Mouse (Mus musculus) cortical plate, adult 2 months (tissue): ENCODE data around the gene Pla2g7. TPM values are rescaled to one million over a fixed set of nuclear protein-coding genes. Genes with fewer than 3 reads are reported as not detected.
"Not testable (repeated sequence)": the region's sequence is repeated elsewhere in the genome, so short reads cannot be mapped to it uniquely, and the experiment has no call there.

Source experiments
- H3K27ac ChIP-seq: fragments of 200-500 bp; 2 replicates; pipeline ENCODE4 v1.5.1; 2012; ENCODE audit warnings: low read length, control low read depth, inconsistent platforms; ENCODE audit not compliant: insufficient read depth
- H3K4me1 ChIP-seq: fragments of 200-500 bp; 2 replicates; pipeline ENCODE4 v1.6.1; 2011; ENCODE audit warnings: low read length; ENCODE audit not compliant: control insufficient read depth, insufficient read depth
- H3K4me3 ChIP-seq: fragments of 200-500 bp; 2 replicates; pipeline ENCODE4 v1.5.1; 2011; ENCODE audit warnings: mild to moderate bottlenecking, low read length, control low read depth; ENCODE audit not compliant: insufficient read depth
- CTCF ChIP-seq: fragments of 200-500 bp; IDR thresholded peaks from 2 replicates; pipeline ENCODE4 v1.5.1; 2011; ENCODE audit warnings: mild to moderate bottlenecking, control low read depth, low read length; ENCODE audit not compliant: insufficient read depth; ENCODE audit errors: extremely low read depth
- POLR2A ChIP-seq: fragments of 200-500 bp; IDR thresholded peaks from 2 replicates; pipeline ENCODE4 v1.6.1; 2011; ENCODE audit warnings: mild to moderate bottlenecking, low read length, control low read depth; ENCODE audit not compliant: insufficient read depth; ENCODE audit errors: extremely low read depth
- polyA plus RNA-seq: library from polyadenylated mRNA; depleted of rRNA; stranded (reverse); fragments of >200 nt; gene quantifications from 2 replicates; pipeline ENCODE4 v1.2.3, GENCODE M21; 2012; rRNA removed

The Pla2g7 gene
- polyA plus RNA-seq = 137 and 139 TPM in 2 replicates

DNA sequence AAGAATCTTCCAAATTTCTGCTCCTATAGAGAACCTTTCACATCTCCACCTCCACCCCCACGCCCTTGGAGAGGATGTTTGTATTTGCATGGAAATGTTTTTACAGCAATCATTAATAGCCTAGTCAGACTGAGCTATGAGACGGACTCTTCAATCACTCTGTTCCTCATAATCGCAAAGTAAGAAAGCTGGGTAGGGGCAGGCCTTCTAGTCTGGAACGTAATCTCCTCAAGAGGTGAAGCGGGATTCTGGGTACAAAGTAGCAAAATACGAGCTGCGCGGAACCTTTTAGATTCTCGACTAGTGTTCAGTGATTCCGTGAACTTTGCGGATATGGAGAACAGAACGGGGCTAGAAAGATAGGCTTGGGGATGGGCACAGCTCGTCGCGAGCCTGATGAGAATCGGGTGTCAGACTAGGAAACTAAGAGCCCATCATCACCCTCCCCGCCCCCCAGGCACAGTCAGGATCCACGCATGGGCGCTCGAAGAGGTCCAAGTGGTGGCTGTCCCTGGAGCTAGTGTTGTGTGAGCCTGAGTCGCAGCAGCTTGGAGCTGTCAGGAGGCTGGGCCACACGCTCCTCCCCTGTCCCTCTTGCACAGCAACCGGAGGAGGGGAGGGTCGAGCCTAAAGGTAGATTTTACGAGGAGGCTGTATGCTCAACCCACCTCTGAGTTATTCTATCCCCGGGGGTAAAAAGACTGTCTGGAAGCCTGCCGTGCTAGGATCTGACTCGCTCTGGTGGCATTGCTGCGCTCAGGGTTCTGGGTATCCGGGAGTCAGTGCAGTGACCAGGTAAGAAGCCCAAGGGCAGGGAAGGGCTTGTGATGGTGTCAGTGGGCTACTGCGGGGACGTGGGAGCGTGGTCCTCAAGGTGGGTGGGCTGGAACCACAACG, at the start of gene Pla2g7:
Pla2g7 (plus strand) TSS at position 107 of the 897 bp plus-strand sequence.
- Histone ChIP-seq H3K27ac (peak within 1 kb of the TSS; percentile 24; the same call in 1 of the 2 replicates), H3K4me3 (peak within 1 kb of the TSS; percentile 48), H3K4me1 (peaks cover 2% of the 10 kb centered on the region; the same call in 1 of the 2 replicates)
- TF ChIP-seq POLR2A = peak; percentile 64; the same call in 1 of the 2 replicates
- no peak for TF ChIP-seq CTCF

DNA sequence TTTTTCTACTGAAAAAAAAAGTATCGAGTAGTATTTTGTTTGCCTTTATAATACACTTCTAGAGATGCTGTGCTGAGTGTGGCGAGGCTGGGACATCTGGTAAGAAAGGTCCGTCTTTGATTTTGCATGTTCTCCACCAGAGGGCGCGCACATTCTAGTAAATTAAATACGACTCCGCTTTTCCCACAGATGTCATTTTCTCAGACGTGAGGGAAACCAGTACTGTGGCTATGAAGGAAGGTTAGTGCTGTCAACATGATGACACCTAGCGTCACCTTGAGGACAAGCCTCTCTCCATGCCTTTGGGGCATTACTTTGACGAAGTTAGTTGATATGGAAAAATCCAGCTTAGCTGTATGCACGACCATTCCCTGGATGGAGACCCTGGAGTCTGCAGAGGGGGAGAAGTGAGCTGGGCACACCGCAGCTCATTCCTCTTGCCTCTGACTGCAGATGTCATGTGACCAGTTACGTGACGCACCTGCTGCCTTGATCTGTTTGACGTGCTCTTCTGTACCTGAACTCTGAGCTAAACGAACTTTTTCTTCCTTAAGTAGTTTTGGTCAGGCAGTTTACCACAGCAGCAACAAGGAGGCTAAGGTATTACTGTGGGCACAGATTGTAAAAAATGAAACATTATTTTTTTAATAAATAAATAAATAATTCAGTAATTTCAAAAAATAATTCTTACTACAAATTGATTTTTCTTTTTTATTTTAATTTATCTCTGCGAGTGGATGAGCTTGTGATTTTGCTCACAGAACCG, 49.1 kb upstream of the Pla2g7 start:
- Histone ChIP-seq H3K4me3 (no peak overlapping the region), H3K27ac (no peak overlapping the region), H3K4me1 (no peaks in the 10 kb centered on the region)
- TF ChIP-seq POLR2A (no peak), CTCF (peak; percentile 68)

DNA sequence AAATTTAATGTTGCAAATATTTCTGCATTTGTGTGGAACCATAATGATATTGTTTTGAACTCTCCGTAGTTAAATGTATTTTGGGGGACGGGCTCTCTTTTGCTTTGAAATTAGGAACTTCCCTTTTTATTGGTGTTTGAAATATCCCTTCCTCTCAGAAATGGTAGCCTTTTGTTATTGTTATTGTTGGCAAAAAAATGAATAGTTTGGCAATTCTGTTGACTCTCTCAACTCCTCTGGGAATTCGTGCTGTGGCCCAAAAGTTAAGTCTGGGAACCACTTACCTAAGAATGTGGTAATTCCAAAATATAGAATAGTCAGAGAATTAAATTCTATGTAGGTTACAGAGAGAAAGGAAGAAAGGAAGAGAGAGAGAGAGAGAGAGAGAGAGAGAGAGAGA, 47.7 kb upstream of the Pla2g7 start:
- H3K4me1 ChIP-seq = no peaks in the 10 kb centered on the region
- H3K4me3 ChIP-seq = no peak overlapping the region
- H3K27ac ChIP-seq = no peak overlapping the region
- TF ChIP-seq POLR2A (no peak), CTCF (no peak)

DNA sequence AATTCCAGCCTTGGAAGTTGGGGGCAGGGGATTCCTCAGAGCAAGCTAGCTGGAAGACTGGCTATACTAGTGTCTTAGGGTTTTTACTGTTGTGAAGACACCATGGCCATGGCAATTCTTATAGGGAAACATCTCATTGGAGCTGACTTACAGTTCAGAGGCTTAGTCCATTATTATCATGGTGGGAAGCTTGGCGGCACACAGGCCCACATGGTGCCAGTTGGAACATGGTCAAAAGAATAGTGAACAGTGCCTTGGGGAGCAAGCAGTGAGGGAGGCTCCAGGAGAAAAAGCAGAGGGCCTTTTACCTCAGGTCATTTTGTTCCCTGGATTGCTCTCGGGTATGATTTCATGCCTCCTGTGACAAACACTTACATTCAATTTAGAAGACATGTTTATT, 37.4 kb upstream of the Pla2g7 start:
- Histone ChIP-seq H3K4me1 (no peaks in the 10 kb centered on the region), H3K4me3 (no peak overlapping the region), H3K27ac (no peak overlapping the region)
- no peak for TF ChIP-seq CTCF
- TF ChIP-seq POLR2A = no peak

DNA sequence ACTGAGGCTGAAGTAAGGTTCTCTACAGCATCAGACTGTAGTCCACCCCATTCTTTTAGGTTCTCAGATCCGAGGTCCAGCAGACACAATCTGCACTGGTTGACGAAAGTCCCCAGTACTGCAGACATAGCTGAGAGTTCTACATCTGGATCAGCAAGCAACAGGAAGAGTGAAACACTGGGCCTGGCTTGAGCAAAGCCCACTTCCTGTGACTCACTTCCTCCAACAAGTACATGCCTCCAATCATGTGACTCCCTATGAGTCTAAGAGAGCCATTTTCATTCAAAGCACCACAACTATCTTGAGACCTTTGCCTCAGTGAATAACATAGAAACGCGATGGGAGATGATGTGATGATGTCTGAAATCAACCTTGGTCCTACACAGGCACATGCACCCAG, 36.7 kb upstream of the Pla2g7 start:
- TF ChIP-seq POLR2A (no peak), CTCF (no peak)
- Histone ChIP-seq H3K27ac (no peak overlapping the region), H3K4me1 (no peaks in the 10 kb centered on the region), H3K4me3 (no peak overlapping the region)

DNA sequence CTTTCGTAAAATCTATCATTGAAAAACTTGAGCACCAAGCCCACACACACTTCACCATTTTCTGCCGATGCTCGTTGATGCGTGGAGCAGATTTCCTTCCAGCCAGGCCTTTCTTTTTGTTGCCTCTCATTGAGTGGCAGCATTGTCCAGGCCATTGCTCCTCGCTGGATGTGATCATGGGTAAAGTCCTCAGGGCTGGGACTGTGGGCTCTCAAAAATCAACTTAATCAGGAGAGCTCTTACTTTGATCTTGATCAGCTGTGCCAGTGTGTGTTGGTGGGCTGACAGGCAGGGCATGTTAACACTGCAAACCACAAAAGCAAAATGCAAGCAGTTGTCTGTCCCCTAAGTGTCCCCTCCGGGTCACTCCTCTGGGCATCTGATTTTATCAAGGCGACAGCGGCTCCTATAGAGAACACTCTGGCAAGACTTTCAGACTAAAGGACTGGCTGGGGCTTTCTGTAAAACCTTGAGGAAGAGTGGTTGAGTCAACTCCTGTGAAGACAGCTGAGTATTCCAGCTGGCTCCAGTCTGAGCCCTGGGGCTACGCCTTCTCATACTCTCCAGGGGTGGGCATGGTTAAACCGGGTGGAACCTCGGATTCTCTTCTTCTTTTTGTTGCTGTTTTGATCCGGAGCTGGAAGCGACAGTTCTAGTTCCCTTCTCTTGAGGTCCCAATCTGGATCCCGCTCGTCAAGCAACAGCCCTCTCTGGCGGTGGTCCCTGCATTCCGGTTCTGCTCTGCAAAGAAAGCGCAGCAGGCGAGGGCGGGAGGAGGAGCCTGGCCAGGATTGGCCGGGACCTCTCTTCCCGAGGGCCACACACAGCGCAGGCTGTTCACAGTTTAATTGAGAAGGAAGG, 33.3 kb upstream of the Pla2g7 start:
- Histone ChIP-seq H3K27ac (no peak overlapping the region), H3K4me3 (no peak overlapping the region), H3K4me1 (no peaks in the 10 kb centered on the region)
- TF ChIP-seq CTCF = no peak
- no peak for TF ChIP-seq POLR2A

DNA sequence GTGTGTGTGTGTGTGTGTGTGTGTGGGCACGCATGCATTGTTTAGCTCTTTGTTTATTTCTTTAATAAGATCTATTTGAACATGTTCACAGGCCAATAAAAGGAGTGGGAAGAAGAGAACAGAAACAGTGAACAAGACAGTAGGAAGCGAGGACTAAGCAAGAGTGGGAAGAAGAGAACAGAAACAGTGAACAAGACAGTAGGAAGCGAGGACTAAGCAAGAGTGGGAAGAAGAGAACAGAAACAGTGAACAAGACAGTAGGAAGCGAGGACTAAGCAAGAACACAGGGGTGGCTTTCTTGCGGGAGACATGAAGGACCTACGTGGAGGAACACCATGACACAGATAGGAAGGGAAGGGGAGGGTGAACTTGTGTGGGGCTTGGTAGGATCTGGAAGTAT, 31.1 kb upstream of the Pla2g7 start:
- H3K4me3 ChIP-seq, H3K4me1 ChIP-seq, H3K27ac ChIP-seq: not testable (repeated sequence)

DNA sequence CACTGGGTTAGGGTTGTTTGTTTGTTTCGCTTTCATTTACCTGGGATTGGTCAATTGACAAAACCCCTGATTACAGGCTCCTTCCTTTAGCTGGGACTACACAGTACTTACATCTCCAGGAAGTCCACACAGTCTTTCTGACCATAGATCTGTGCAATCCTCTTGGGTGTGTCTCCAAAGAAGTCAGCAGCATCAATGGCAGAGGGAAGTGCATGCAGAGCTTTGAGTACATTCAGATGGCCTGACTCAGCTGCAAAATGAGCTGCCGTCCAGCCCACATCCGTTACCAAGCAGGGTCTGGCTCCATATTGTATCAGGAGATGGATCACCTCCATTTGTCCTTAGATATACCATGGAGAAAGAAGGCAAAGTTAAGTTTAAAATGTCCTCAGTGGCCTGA, 29.1 kb upstream of the Pla2g7 start:
- TF ChIP-seq CTCF (no peak), POLR2A (no peak)
- Histone ChIP-seq H3K27ac (no peak overlapping the region), H3K4me1 (no peaks in the 10 kb centered on the region), H3K4me3 (no peak overlapping the region)

DNA sequence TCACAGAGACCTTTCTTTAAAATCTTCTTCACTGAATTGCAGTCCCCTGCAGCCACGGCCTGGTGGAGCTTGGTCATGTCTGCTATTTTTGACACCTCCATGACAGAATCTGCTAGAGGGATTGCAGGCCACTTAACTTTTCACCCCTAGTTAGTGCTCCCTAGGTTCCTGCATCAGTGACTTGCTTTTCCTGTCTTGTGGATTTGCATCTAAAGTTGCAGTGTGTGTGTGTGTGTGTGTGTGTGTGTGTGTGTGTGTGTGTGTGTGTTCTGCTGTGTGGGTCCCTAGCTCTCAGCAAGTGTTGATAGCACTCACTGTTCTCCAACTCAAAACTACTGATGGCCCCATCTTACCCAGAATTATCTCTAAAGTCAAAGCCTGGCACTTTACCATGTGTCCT, 24.4 kb upstream of the Pla2g7 start, which contains the start of gene Ankrd66:
Ankrd66 (minus strand) TSS at position 101 of the 400 bp plus-strand sequence.
- H3K27ac ChIP-seq = no peak within 1 kb of the TSS
- TF ChIP-seq CTCF = no peak
- TF ChIP-seq POLR2A = no peak
- no peak within 1 kb of the TSS for H3K4me3 ChIP-seq
- no peaks in the 10 kb centered on the region for H3K4me1 ChIP-seq
